8 mouse cellular contexts compared by ENCODE assay signal in the genomic region with DNA sequence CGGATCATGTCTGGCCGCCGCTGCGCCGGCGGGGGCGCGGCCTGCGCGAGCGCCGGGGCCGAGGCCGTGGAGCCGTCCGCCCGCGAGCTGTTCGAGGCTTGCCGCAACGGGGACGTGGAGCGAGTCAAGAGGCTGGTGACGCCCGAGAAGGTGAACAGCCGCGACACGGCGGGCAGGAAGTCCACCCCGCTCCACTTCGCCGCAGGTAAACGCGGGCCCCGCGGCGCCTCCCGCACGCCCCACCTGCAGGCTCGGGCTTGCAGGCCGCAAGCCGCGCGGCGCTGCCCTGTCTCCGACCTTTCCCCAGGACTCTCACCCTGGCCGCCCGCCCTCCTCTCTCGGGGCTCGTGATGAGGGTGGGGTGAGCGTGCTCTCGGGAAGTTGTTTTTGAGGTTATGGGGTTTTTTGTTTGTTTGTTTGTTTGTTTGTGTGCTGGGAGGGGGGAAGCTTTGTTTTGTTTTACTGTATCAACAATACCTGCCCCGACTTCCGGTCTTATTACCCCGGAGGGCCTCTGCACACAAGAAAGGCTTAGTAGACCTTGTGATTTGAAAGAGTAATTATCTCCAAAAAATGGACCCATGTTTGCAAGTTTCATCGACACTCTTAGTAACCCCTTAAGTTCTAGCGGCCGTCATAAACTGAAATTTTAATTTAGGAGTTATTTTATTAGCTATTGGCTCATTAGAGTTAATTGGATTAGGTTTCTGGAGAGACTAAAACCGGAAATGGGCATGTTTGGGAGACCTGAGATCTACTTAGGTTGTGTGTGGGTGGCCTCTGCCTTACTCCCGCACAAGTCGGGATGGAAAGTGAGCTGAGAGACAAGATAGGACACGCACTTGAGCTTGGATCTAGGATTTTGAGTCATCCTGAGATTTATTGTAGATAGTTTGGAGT. TPM values are rescaled to one million over a fixed set of nuclear protein-coding genes. Genes with fewer than 3 reads are reported as not detected.
A peak's percentile ranks its signal among the peaks of the same experiment; 100 is the strongest.
DNase-seq lines count a peak whose midpoint lies in the region; ATAC-seq and TF ChIP-seq lines count a peak whose summit lies in the region.

No protein-coding gene starts in this region.

- H3K4me1 ChIP-seq in ES-Bruce4 (ENCODE audit: control insufficient read depth, insufficient read depth, low read length), result no peaks in the 10 kb centered on the region
- peaks cover 18% of the 10 kb centered on the region for H3K4me1 ChIP-seq in hindbrain, embryonic 12.5 days
- H3K4me1 ChIP-seq in limb, embryonic 15.5 days, result peaks cover 15% of the 10 kb centered on the region
- H3K4me1 ChIP-seq in midbrain, embryonic 15.5 days, result peaks cover 25% of the 10 kb centered on the region
- peaks cover 8% of the 10 kb centered on the region for H3K4me1 ChIP-seq in testis, adult 2 months (ENCODE audit: control insufficient read depth, insufficient read depth, low read length)

- no peak for TF ChIP-seq CTCF in ES-Bruce4 (IDR thresholded peaks at IDR 0.05; ENCODE audit: low read depth, low read length)
- no peak for TF ChIP-seq CTCF in testis, adult 2 months (IDR thresholded peaks at IDR 0.05; ENCODE audit: control insufficient read depth, insufficient read depth, insufficient replicate concordance, low read depth, low read length)

- H3K27me3 ChIP-seq in ES-Bruce4 (ENCODE audit: control insufficient read depth, insufficient read depth, low read length, poor library complexity, severe bottlenecking), result no peaks in the 10 kb centered on the region
- H3K27me3 ChIP-seq in hindbrain, embryonic 12.5 days, result no peaks in the 10 kb centered on the region
- no peaks in the 10 kb centered on the region for H3K27me3 ChIP-seq in limb, embryonic 15.5 days
- H3K27me3 ChIP-seq in midbrain, embryonic 15.5 days (replicated peaks), result no peaks in the 10 kb centered on the region
- H3K27me3 ChIP-seq in testis, adult 2 months (ENCODE audit: control insufficient read depth, insufficient read depth, low read length), result no peaks in the 10 kb centered on the region

- peak overlapping the region; percentile 78 for H3K4me2 ChIP-seq in hindbrain, embryonic 12.5 days (replicated peaks)
- peak overlapping the region; percentile 52 for H3K4me2 ChIP-seq in limb, embryonic 15.5 days
- peak overlapping the region; percentile 65 for H3K4me2 ChIP-seq in midbrain, embryonic 15.5 days

- H3K27ac ChIP-seq in ES-Bruce4 (ENCODE audit: insufficient read depth, low read length), result peak overlapping the region; percentile 90
- peak overlapping the region; percentile 98 for H3K27ac ChIP-seq in hindbrain, embryonic 12.5 days
- H3K27ac ChIP-seq in limb, embryonic 15.5 days, result peak overlapping the region; percentile 97
- peak overlapping the region; percentile 94 for H3K27ac ChIP-seq in midbrain, embryonic 15.5 days
- H3K27ac ChIP-seq in testis, adult 2 months (ENCODE audit: control insufficient read depth, insufficient read depth, low read depth, low read length), result peak overlapping the region; percentile 86

- peaks cover 20% of the 10 kb centered on the region for H3K36me3 ChIP-seq in ES-Bruce4 (ENCODE audit: control insufficient read depth, insufficient read depth, low read length, poor library complexity, severe bottlenecking)
- peaks cover 3% of the 10 kb centered on the region; the same call in 1 of the 2 replicates for H3K36me3 ChIP-seq in hindbrain, embryonic 12.5 days
- H3K36me3 ChIP-seq in limb, embryonic 15.5 days, result peaks cover 10% of the 10 kb centered on the region; the same call in 1 of the 2 replicates
- H3K36me3 ChIP-seq in midbrain, embryonic 15.5 days (replicated peaks), result no peaks in the 10 kb centered on the region
- H3K36me3 ChIP-seq in testis, adult 2 months (ENCODE audit: control insufficient read depth, insufficient read depth, low read length), result no peaks in the 10 kb centered on the region

- no peak for TF ChIP-seq EP300 in ES-Bruce4 (IDR thresholded peaks at IDR 0.05; ENCODE audit: insufficient read depth, low read depth, low read length)

- no peaks in the 10 kb centered on the region; the same call in 1 of the 2 replicates for H3K9me3 ChIP-seq in ES-Bruce4 (replicated peaks; ENCODE audit: control insufficient read depth, insufficient read depth, low read length, poor library complexity, severe bottlenecking)
- H3K9me3 ChIP-seq in hindbrain, embryonic 12.5 days (replicated peaks), result no peaks in the 10 kb centered on the region
- no peaks in the 10 kb centered on the region for H3K9me3 ChIP-seq in limb, embryonic 15.5 days
- H3K9me3 ChIP-seq in midbrain, embryonic 15.5 days, result no peaks in the 10 kb centered on the region

- TF ChIP-seq POLR2A in ES-Bruce4 (IDR thresholded peaks at IDR 0.05; ENCODE audit: insufficient read depth, low read length), result no peak
- TF ChIP-seq POLR2A in testis, adult 2 months (IDR thresholded peaks at IDR 0.05; ENCODE audit: control insufficient read depth, low read depth, low read length), result no peak

- H3K4me3 ChIP-seq in ES-Bruce4 (ENCODE audit: low read depth, low read length), result peak overlapping the region; percentile 97
- peak overlapping the region; percentile 98 for H3K4me3 ChIP-seq in hindbrain, embryonic 12.5 days
- peak overlapping the region; percentile 96 for H3K4me3 ChIP-seq in limb, embryonic 15.5 days
- peak overlapping the region; percentile 75 for H3K4me3 ChIP-seq in midbrain, embryonic 15.5 days
- H3K4me3 ChIP-seq in testis, adult 2 months (ENCODE audit: control insufficient read depth, low read depth, low read length), result peak overlapping the region; percentile 97

- no peak for DNase-seq in layer of hippocampus, adult 9-10 months (ENCODE audit: low spot score)

- WGBS in hindbrain, embryonic 12.5 days, result under 1% methylated on average over 50 of the region's 62 CpGs
- under 1% methylated on average over 55 of the region's 62 CpGs for WGBS in limb, embryonic 15.5 days
- under 1% methylated on average over 54 of the region's 62 CpGs for WGBS in midbrain, embryonic 15.5 days

- ATAC-seq in activated CD4-positive, CD25-positive, alpha-beta regulatory T cell, adult 4 months, result peak; percentile 41
- peak; percentile 87 for ATAC-seq in erythroid progenitor cell, adult 5-6 weeks (replicated peaks; ENCODE audit: low FRiP score, poor library complexity, severe bottlenecking)
- peak; percentile 63 for ATAC-seq in hindbrain, embryonic 12.5 days (ENCODE audit: low FRiP score)
- peak; percentile 48; the same call in 1 of the 2 replicates for ATAC-seq in limb, embryonic 15.5 days (ENCODE audit: insufficient number of reproducible peaks, low FRiP score, low TSS enrichment, low read depth)
- peak; percentile 6 for ATAC-seq in midbrain, embryonic 15.5 days (replicated peaks)

- peak overlapping the region; percentile 99 for H3K9ac ChIP-seq in ES-Bruce4 (ENCODE audit: low read depth, poor library complexity, severe bottlenecking)
- H3K9ac ChIP-seq in hindbrain, embryonic 12.5 days, result peak overlapping the region; percentile 99
- H3K9ac ChIP-seq in limb, embryonic 15.5 days, result peak overlapping the region; percentile 97
- H3K9ac ChIP-seq in midbrain, embryonic 15.5 days, result peak overlapping the region; percentile 80

RNA-seq across cellular contexts. Expression of a gene that starts 0.8 kb away (rescaled TPM):
- 415 and 422 TPM in 2 replicates for polyA plus RNA-seq in ES-Bruce4 (2011; ENCODE audit: insufficient read depth, insufficient read length, low read depth, missing spikeins)
- 10 to 100 TPM; 31.1 to 32.4 TPM for polyA plus RNA-seq in activated CD4-positive, CD25-positive, alpha-beta regulatory T cell, adult 4 months (2017; shearing (Covaris generic))
- 27.2 and 41.1 TPM in 2 replicates for total RNA-seq in erythroid progenitor cell, adult 5-6 weeks (2015; ENCODE audit: low replicate concordance)
- total RNA-seq in erythroid progenitor cell, adult 5-6 weeks (2017; ENCODE audit: low replicate concordance), result 29.4 and 41.8 TPM in 2 replicates
- polyA plus RNA-seq in hindbrain, embryonic 12.5 days (2016; fragmentation: Nextera tagmentation; extraction: Ambion mirVana), result 99.6 and 99.9 TPM in 2 replicates
- polyA plus RNA-seq in limb, embryonic 15.5 days (2015; fragmentation: Nextera tagmentation; extraction: Ambion mirVana), result 31.9 and 45.7 TPM in 2 replicates
- 50.9 and 51.2 TPM in 2 replicates for polyA plus RNA-seq in midbrain, embryonic 15.5 days (2015; fragmentation: Nextera tagmentation; extraction: Ambion mirVana)
- 7.5 and 10.7 TPM in 2 replicates for polyA plus RNA-seq in testis, adult 2 months (2012; rRNA removed)

Comparison
In these comparisons a context has a peak if more than half of its experiments do, and no peak if none do; other contexts are left out.
1. ATAC-seq: peak in every context shown above with its lines; median percentile 87 in erythroid progenitor cell, adult 5-6 weeks; 63 in hindbrain, embryonic 12.5 days; 48 in limb, embryonic 15.5 days; 41 in activated CD4-positive, CD25-positive, alpha-beta regulatory T cell, adult 4 months; 6 in midbrain, embryonic 15.5 days.